Mouse (Mus musculus) liver, embryonic 13.5 days (tissue): Measurements from ENCODE around the gene Sgms2. TPM values are rescaled to one million over a fixed set of nuclear protein-coding genes. Genes with fewer than 3 reads are reported as not detected.
A peak's percentile ranks its signal among the peaks of the same experiment; 100 is the strongest.

Experiments used
- ATAC-seq: fragments of 200-750 bp; cut with Nextera tagmentation; 2 replicates; pipeline ENCODE4 v1.8.0; 2017; ENCODE audit warnings: low read depth, mild to moderate bottlenecking, moderate number of reproducible peaks, moderate library complexity
- DNase-seq: peaks from one replicate; pipeline ENCODE4 v3.0.0; 2022
- H3K27ac ChIP-seq: fragments of 300-500 bp; sonication (generic); 2 replicates; pipeline ENCODE4 v1.5.1; 2015; ENCODE audit warnings: moderate library complexity, mild to moderate bottlenecking, inconsistent platforms
- H3K27me3 ChIP-seq: fragments of 300-500 bp; sonication (generic); 2 replicates; pipeline ENCODE4 v1.6.1; 2015; ENCODE audit warnings: mild to moderate bottlenecking, inconsistent platforms
- H3K36me3 ChIP-seq: fragments of 300-500 bp; sonication (generic); 2 replicates; pipeline ENCODE4 v1.6.1; 2015; ENCODE audit warnings: mild to moderate bottlenecking, inconsistent platforms
- H3K4me1 ChIP-seq: fragments of 300-500 bp; sonication (generic); replicated peaks from 2 replicates; pipeline ENCODE4 v1.6.1; 2015; ENCODE audit warnings: inconsistent platforms
- H3K4me2 ChIP-seq: fragments of 300-500 bp; sonication (generic); 2 replicates; pipeline ENCODE4 v1.6.1; 2015; ENCODE audit warnings: inconsistent platforms, mild to moderate bottlenecking, moderate library complexity
- H3K4me3 ChIP-seq: fragments of 300-500 bp; sonication (generic); replicated peaks from 2 replicates; pipeline ENCODE4 v1.5.1; 2015; ENCODE audit warnings: mild to moderate bottlenecking, inconsistent platforms
- H3K9ac ChIP-seq: fragments of 300-500 bp; sonication (generic); 2 replicates; pipeline ENCODE4 v1.6.1; 2015; ENCODE audit warnings: mild to moderate bottlenecking, inconsistent platforms
- H3K9me3 ChIP-seq: fragments of 300-500 bp; sonication (generic); replicated peaks from 2 replicates; pipeline ENCODE4 v1.6.1; 2016; ENCODE audit warnings: inconsistent platforms
- WGBS: fragments of 180-500 bp; shearing (Covaris S2); methylation state at CpG from one replicate; pipeline ENCODE4 v1.1.7; 2015; ENCODE audit not compliant: insufficient replicate concordance; 5-methylcytosine and 5-hydroxymethylcytosine counted together
- polyA plus RNA-seq: library from polyadenylated mRNA; unstranded; fragments of >200 nt; fragmentation: Nextera tagmentation; extraction: Ambion mirVana; gene quantifications from 2 replicates; pipeline ENCODE4 v1.2.1, GENCODE M21; 2015

Gene Sgms2
- polyA plus RNA-seq, 1 experiment from 2014 or later: 1.7 TPM

DNA sequence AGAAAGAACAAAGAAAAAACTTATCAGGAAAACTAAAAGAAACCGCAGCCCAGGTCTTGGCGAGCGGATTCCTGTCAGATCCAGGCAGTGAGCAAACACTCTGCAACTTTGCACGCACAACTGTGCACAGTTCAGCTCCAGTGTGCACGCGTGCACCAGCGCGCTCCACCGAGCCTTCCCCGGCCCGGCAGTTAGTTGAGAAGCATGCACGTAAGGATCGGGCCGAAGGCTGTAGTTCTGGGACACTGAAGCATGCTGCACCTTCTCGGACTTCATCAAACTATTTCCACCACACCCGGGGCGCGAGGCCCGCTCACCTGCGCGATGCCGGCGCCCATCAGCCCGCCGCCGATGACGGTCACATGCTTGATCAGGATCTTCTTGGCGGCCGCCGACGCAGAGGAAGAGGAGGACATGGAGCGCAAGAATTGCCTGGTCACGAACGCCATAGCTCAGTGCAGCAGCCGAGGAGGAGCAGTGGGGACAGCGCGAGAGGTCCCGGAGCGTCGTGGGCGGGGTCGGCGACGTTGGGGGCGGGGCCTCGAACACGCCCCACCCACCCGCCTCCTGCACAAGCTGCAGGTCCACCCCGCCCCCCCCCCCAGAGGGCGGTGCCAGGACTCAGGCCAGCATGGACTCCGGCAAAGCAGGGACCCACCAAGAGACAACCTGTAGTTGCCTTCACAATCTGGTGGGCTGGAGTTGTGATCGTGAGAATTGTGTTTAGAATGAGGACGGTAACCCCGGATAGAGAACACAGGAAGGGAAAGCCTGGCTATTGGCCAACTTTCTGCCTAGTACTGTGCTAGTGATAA, 219.4 kb downstream of the Sgms2 start, which contains the start of gene Hadh:
Gene Hadh (minus strand): TSS at position 543 of the 815 bp plus-strand sequence.
- Histone ChIP-seq H3K4me3 (peak within 1 kb of the TSS; percentile 69), H3K27me3 (no peaks in the 10 kb centered on the region), H3K9me3 (no peaks in the 10 kb centered on the region), H3K9ac (peak within 1 kb of the TSS; percentile 71), H3K36me3 (peaks cover 5% of the 10 kb centered on the region), H3K27ac (peak within 1 kb of the TSS; percentile 66), H3K4me2 (peak within 1 kb of the TSS; percentile 82), H3K4me1 (peaks cover 25% of the 10 kb centered on the region)
- WGBS: under 1% methylated on average over 54 of the region's 54 CpGs
- ATAC-seq: peak; percentile 87
- DNase-seq: peak; percentile 63

DNA sequence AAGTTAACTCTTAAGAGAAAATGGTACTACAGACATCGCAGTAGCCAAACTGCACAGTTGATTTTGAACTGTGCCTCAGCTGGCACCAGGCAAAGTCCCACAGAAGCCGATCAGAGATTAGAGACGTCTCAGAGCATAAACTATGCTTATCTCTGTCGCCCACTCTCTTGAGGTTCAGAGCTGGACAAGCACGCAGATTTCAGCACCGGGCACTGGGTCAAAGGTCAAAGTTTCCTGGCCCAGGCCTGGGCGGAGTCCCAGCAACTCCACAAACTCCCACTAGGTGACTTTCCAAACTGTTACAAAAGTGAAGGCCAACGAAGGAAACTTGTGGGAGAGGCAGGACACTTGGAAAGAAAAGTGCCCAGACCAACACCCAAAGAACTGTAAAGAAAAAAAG, 220.1 kb downstream of the Sgms2 start:
- Histone ChIP-seq H3K27ac (peak overlapping the region; percentile 66; the same call in 1 of the 2 replicates), H3K27me3 (no peaks in the 10 kb centered on the region), H3K9me3 (no peaks in the 10 kb centered on the region), H3K4me3 (peak overlapping the region; percentile 69), H3K36me3 (peaks cover 5% of the 10 kb centered on the region), H3K4me1 (peaks cover 27% of the 10 kb centered on the region), H3K4me2 (peak overlapping the region; percentile 82), H3K9ac (peak overlapping the region; percentile 71)
- WGBS: under 1% methylated on average over 8 of the region's 8 CpGs
- peak; percentile 60 for ATAC-seq
- DNase-seq: peak; percentile 60

DNA sequence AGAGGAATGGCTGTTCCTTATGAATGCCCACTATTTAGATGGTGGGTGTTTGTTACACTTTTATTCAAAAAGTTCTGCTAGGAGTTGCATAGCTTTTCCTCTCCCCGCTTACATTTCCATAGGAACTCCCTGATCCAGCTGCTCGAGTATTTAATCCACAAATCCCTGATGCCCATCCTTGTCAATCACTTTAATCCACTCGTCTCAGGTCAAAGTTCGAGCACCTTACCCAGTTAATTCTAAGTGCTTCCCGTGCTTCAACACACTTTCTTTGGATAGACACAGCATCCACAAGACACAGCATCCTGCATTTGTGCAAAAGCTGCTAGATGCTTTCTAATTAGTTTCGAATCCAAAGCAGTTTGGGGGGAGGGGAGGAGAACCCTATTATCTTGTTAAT, 220.8 kb downstream of the Sgms2 start:
- Histone ChIP-seq H3K4me2 (peak overlapping the region; percentile 82), H3K9me3 (no peaks in the 10 kb centered on the region), H3K9ac (0 out of 2 replicates have a peak overlapping the region, but pooled peaks have one; percentile 40), H3K36me3 (peaks cover 5% of the 10 kb centered on the region), H3K4me3 (peak overlapping the region; percentile 69), H3K27ac (no peak overlapping the region), H3K4me1 (peaks cover 30% of the 10 kb centered on the region), H3K27me3 (no peaks in the 10 kb centered on the region)
- DNase-seq (no peak), ATAC-seq (no peak)
- 62% methylated on average over 6 of the region's 6 CpGs for WGBS

Other genes with a start within 250 kb of the Sgms2 start
- gene Hadh, start 219.3 kb downstream of the Sgms2 start, polyA plus RNA-seq: 79.6 and 100 TPM in 2 replicates
- 0.40 and 0.50 TPM in 2 replicates for gene Cyp2u1, start 188.2 kb downstream of the Sgms2 start, polyA plus RNA-seq
- 10.1 and 12.2 TPM in 2 replicates for gene Papss1, start 73.4 kb upstream of the Sgms2 start, polyA plus RNA-seq